Mouse (Mus musculus): ENCODE results near the gene Fam69b. TPM values are rescaled to one million over a fixed set of nuclear protein-coding genes. Genes with fewer than 3 reads are reported as not detected.

Fam69b gene
- 13.1 and 15.1 TPM in 2 replicates for polyA plus RNA-seq (2012; rRNA removed)

DNA sequence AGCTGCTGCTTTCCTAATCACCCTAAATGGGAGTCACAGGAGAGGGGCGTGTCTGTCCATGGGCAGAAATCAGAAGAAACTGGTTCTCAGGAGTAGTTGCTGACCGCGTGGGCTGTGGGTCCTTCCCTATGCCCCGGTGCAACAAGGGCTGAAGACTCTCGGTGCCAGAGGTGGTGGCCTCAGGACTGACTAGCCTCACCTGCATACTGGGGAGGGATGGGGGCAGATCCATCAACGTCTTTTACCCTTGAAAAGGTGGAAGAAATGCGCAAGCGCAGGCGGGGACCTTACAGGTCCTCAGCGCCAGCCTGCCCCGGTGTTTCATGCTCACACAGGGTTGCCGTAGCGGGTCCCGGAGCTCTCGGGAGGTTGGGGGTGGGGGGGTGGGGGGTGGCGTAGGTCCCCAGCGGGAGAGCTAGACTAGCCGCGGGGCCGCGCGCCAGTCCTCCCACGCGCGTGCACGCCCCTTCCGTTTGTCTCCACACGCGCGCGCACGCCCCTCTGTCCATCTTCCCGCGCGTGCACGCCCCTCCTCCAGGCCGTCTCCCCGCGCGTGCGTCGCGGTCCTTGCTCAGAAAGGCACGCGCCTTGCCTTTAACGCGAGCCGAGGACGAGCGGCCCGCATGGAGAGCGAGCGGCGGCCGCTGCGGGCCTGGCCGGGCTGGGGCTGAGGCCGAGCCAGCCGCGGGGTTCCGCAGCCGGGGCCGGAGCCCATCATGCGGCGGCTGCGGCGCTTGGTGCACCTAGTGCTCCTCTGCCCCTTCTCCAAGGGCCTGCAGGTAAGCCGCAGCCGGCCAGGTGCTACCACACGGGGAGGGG is at the start of gene Fam69b:
TSS of gene Fam69b (plus strand) at position 537 of the 819 bp plus-strand sequence.
- WGBS = under 1% methylated on average over 70 of the region's 70 CpGs
- peaks cover 4% of the 10 kb centered on the region; the same call in 1 of the 2 replicates for H3K4me1 ChIP-seq (ENCODE audit: control insufficient read depth, insufficient read depth, low read length)
- TF ChIP-seq POLR2A (IDR thresholded peaks at IDR 0.05; ENCODE audit: borderline replicate concordance, extremely low read depth, low read depth, low read length) (no peak), CTCF (IDR thresholded peaks at IDR 0.05; ENCODE audit: insufficient read depth, low read length) (no peak)
- DNase-seq = peak; percentile 57
- H3K4me3 ChIP-seq (replicated peaks; ENCODE audit: extremely low read depth, low read depth, low read length) = peak within 1 kb of the TSS; percentile 77

DNA sequence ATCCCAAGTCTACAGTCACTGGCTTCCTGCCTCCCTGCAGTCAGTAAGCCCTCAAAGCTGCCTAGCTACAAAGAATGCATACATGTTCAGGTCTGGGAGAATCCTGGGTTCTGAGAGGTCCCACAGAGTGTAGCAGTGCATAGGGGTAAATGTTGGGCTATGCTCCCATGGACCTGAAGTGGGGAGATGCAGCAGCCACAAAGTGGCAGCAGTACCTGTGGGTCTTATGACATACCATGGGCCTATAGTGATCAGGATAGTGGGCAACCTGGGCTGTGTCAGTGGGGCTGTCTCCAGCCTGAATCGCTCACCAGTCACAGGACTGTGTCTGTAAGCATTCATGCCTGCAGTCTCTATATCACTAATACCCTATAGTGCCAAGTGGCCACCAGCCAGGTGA is 48.5 kb upstream of the Fam69b start, which contains the start of gene Egfl7:
TSS of gene Egfl7 (plus strand) at position 301 of the 400 bp plus-strand sequence.
- Histone ChIP-seq H3K4me1 (ENCODE audit: control insufficient read depth, insufficient read depth, low read length) (peaks cover 15% of the 10 kb centered on the region), H3K4me3 (replicated peaks; ENCODE audit: extremely low read depth, low read depth, low read length) (peak within 1 kb of the TSS; percentile 1)
- TF ChIP-seq CTCF (IDR thresholded peaks at IDR 0.05; ENCODE audit: insufficient read depth, low read length) (no peak), POLR2A (IDR thresholded peaks at IDR 0.05; ENCODE audit: borderline replicate concordance, extremely low read depth, low read depth, low read length) (no peak)
- DNase-seq = no peak
- 79% methylated on average over 1 of the region's 1 CpGs for WGBS

DNA sequence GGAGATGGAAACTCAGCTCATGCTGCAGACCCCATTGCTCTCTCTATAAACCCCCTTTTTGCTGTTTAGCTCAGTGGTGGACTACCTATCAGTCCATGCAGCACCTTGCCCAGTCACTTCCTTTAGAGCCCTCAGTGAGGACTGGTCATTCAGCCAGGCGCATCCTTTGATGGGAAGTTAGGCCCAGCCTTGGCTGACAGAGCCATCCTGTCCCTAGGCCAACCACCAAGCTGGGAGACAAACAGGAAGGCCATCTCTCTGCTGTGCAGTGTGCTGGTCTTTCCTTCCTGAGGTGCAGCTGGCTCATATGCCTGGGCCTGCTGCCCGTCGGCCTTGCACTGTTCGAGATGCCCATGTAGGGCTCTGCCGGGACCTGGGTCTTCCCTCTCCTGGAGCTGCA is 47.5 kb upstream of the Fam69b start:
- H3K4me3 ChIP-seq (replicated peaks; ENCODE audit: extremely low read depth, low read depth, low read length) = no peak overlapping the region

DNA sequence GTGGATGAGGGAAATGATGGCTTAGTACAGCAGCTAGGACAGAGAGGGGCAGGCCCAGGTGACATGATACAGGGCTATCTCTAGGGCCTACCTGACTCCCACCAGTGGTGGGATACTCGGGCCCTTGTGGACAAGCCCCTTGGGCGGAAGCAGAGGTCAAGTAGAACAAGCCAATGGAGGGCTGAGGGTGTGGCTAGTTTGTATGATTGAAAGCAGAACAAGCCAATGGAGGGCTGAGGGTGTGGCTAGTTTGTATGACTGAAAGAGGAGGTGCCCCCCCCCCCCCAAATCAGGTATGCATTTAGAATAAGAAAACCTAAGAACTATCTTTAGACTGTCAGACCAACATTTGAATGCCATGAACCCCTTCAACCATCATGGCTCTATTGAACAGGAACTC is 46.1 kb upstream of the Fam69b start:
- DNase-seq = no peak
- 48% methylated on average over 2 of the region's 2 CpGs for WGBS
- peak overlapping the region; percentile 34 for H3K4me3 ChIP-seq (replicated peaks; ENCODE audit: extremely low read depth, low read depth, low read length)
- TF ChIP-seq CTCF (IDR thresholded peaks at IDR 0.05; ENCODE audit: insufficient read depth, low read length) = no peak
- TF ChIP-seq POLR2A (IDR thresholded peaks at IDR 0.05; ENCODE audit: borderline replicate concordance, extremely low read depth, low read depth, low read length) = no peak
- H3K4me1 ChIP-seq (ENCODE audit: control insufficient read depth, insufficient read depth, low read length) = peaks cover 9% of the 10 kb centered on the region; the same call in 1 of the 2 replicates

More for the DNA sequence above, 47.5 kb upstream of the Fam69b start:
- WGBS = 46% methylated on average over 5 of the region's 5 CpGs
- peaks cover 12% of the 10 kb centered on the region; the same call in 1 of the 2 replicates for H3K4me1 ChIP-seq (ENCODE audit: control insufficient read depth, insufficient read depth, low read length)
- no peak for TF ChIP-seq CTCF (IDR thresholded peaks at IDR 0.05; ENCODE audit: insufficient read depth, low read length)
- TF ChIP-seq POLR2A (IDR thresholded peaks at IDR 0.05; ENCODE audit: borderline replicate concordance, extremely low read depth, low read depth, low read length) = peak; percentile 44; the same call in 1 of the 2 replicates
- no peak for DNase-seq

DNA sequence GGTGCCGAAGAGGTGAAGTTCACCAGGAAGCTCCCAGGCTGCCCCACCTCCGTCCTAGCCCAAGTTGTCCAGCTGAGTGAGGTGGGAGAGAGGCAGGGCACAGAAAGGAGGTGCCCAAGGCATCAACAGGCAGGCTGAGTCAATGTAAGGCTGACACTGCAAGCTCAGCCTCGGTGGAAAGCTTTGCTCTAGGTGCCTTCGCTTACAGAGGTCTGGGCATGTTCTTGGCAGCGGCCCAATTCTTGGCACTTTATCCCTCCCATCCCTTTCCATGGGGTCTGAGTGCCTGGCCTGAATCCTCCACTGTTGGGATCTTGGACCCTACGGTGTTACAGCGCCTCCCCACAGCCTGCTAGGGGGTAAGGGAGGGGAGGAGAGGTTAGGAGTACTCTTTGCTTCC is 45.5 kb upstream of the Fam69b start:
- H3K4me3 ChIP-seq (replicated peaks; ENCODE audit: extremely low read depth, low read depth, low read length) = peak overlapping the region; percentile 50
- peaks cover 9% of the 10 kb centered on the region; the same call in 1 of the 2 replicates for H3K4me1 ChIP-seq (ENCODE audit: control insufficient read depth, insufficient read depth, low read length)
- no peak for DNase-seq
- TF ChIP-seq POLR2A (IDR thresholded peaks at IDR 0.05; ENCODE audit: borderline replicate concordance, extremely low read depth, low read depth, low read length) (peak; percentile 50; the same call in 1 of the 2 replicates), CTCF (IDR thresholded peaks at IDR 0.05; ENCODE audit: insufficient read depth, low read length) (no peak)
- WGBS = 40% methylated on average over 7 of the region's 7 CpGs

DNA sequence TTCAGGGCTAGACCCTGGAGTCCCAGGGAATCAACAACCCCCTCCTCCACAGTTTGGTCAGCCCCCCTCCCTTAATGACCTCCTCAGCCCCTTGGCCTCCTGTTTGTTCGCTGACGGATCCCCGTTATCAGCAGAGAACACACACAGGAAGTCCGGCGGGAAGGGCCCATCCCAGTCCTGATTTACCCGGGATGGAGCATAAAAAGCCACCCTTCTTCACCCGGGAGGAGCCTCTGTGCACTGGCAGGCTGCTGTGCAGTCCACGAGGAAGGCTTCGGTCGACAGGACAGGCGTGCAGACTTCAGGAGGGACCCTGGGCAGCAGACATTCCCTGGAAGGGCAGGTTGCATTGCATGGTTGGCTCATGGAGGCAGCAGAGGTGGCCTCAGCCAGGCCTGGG is 44.6 kb upstream of the Fam69b start:
- peak; percentile 73 for DNase-seq
- peak overlapping the region; percentile 71 for H3K4me3 ChIP-seq (replicated peaks; ENCODE audit: extremely low read depth, low read depth, low read length)
- TF ChIP-seq POLR2A (IDR thresholded peaks at IDR 0.05; ENCODE audit: borderline replicate concordance, extremely low read depth, low read depth, low read length) (peak; percentile 100), CTCF (IDR thresholded peaks at IDR 0.05; ENCODE audit: insufficient read depth, low read length) (no peak)
- WGBS = 33% methylated on average over 11 of the region's 11 CpGs
- H3K4me1 ChIP-seq (ENCODE audit: control insufficient read depth, insufficient read depth, low read length) = peaks cover 9% of the 10 kb centered on the region; the same call in 1 of the 2 replicates

DNA sequence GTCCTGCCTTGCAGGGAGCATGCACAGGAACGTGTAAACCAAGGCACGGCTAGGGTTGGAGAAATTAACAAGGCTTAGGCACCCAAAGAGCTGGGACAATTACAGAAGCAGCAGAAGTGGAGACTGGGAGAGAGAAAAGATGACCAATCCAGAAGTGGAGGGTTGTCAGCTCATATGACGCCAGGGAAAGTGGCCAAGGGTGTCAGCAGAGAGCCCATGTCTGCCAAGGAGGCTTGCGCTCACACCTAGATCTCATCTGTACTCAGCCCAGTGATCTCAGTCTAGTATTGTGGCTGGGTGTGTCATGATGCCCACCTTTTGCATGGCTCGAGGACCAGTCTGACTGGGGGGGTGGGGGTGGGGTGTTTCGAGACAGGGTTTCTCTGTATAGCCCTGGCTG is 42.5 kb upstream of the Fam69b start:
- no peak for DNase-seq
- H3K4me1 ChIP-seq (ENCODE audit: control insufficient read depth, insufficient read depth, low read length) = peaks cover 2% of the 10 kb centered on the region; the same call in 1 of the 2 replicates
- 31% methylated on average over 6 of the region's 6 CpGs for WGBS
- peak overlapping the region; percentile 88 for H3K4me3 ChIP-seq (replicated peaks; ENCODE audit: extremely low read depth, low read depth, low read length)
- no peak for TF ChIP-seq CTCF (IDR thresholded peaks at IDR 0.05; ENCODE audit: insufficient read depth, low read length)
- peak; percentile 58; the same call in 1 of the 2 replicates for TF ChIP-seq POLR2A (IDR thresholded peaks at IDR 0.05; ENCODE audit: borderline replicate concordance, extremely low read depth, low read depth, low read length)

DNA sequence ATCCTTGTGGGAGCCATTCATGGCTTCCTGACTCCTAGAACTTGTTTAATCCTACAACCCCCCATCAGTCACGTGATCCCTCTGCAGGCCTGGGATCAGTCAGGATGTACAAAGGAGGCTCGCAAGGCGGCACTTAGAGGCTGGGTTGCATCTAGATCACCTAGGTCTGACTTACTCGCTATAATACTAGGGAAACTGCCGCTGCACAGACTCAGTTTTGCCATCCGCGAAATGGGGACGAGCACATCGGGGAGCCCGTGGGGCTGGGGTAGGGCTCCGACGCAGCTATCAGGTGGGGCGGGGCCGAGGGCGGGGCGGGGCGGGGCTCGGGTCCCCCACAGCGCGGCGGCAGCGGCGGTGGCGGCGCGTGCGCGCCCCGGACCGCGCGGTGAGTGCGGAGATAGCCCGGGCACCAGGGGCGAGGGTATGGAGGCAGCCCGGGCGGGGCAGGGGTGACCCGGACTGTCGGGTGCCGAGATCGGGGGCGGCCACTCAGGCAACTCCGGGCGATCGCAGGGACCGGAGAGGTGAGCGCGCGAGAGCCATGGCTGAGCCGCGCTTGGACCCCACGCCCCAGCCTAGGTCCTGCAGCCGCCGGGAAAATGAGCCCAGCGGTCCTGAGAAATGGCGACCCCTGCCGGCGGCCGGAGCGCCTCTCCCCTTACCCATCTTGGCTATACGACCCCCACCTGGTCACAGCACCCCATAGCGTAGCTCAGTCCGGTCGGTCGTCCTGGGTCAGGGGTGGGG is 41.8 kb upstream of the Fam69b start, which contains the start of gene Gm20532:
TSS of gene Gm20532 (plus strand) at position 346 of the 750 bp plus-strand sequence.
- Histone ChIP-seq H3K4me3 (replicated peaks; ENCODE audit: extremely low read depth, low read depth, low read length) (peak within 1 kb of the TSS; percentile 88), H3K4me1 (ENCODE audit: control insufficient read depth, insufficient read depth, low read length) (peaks cover 8% of the 10 kb centered on the region; the same call in 1 of the 2 replicates)
- WGBS = 1% methylated on average over 65 of the region's 65 CpGs
- no peak for DNase-seq
- TF ChIP-seq POLR2A (IDR thresholded peaks at IDR 0.05; ENCODE audit: borderline replicate concordance, extremely low read depth, low read depth, low read length) (0 out of 2 replicates have a peak, but pooled peaks have one; percentile 27), CTCF (IDR thresholded peaks at IDR 0.05; ENCODE audit: insufficient read depth, low read length) (peak; percentile 14; the same call in 1 of the 2 replicates)

DNA sequence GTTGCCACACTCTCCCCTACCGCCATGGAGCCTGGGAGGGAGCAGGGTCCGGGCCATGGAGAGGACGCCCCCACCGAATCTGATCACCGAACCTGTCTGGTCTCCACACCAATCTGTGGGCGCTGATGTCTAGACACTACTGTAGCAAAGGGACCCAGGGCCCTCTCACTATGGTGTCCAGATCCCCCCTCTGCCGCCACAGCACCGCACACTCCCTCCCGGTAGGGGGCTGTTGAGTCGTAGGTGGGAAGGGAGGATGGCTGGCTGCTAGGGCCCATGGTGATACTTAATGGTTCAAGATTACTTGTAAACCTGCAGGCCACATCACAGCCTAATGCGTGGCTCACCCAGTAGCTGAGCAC is 41.2 kb upstream of the Fam69b start:
- Histone ChIP-seq H3K4me3 (replicated peaks; ENCODE audit: extremely low read depth, low read depth, low read length) (peak overlapping the region; percentile 88), H3K4me1 (ENCODE audit: control insufficient read depth, insufficient read depth, low read length) (peaks cover 9% of the 10 kb centered on the region; the same call in 1 of the 2 replicates)
- DNase-seq = no peak
- 10% methylated on average over 11 of the region's 11 CpGs for WGBS
- no peak for TF ChIP-seq POLR2A (IDR thresholded peaks at IDR 0.05; ENCODE audit: borderline replicate concordance, extremely low read depth, low read depth, low read length)
- TF ChIP-seq CTCF (IDR thresholded peaks at IDR 0.05; ENCODE audit: insufficient read depth, low read length) = peak; percentile 20; the same call in 1 of the 2 replicates

Data from lung, adult 2 months (tissue).